Mouse (Mus musculus): ENCODE measurements at regions not wholly inside any gene's neighbourhood (a gene's known extent, or its start where the extent isn't known, plus 50 kb on each side); places are given as distances from the start of the nearest gene placed in this dataset.
A peak's percentile ranks its signal among the peaks of the same experiment; 100 is the strongest.

DNA sequence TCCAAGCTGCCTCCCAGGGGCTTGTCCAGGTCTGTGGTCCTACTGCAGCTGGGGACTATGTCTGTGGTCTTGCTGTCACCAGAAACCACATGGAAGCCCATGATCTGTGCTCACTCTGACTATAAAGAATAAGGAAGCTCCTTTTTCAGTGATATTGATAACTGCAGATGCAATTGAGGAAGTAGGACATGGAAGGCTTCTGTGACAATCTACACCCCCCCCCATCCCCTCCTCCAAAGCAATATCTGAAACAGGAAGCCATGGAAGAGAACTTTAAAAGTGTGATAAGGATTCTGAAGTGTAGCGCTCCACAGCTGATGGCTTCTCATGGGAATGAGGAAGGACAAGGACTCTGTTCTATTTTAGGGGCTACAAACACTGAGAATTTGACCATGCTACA lies 215.8 kb upstream of the Veph1 start:
- Histone ChIP-seq H3K27me3 (no peaks in the 10 kb centered on the region), H3K4me3 (no peak overlapping the region), H3K9ac (no peak overlapping the region), H3K4me1 (no peaks in the 10 kb centered on the region), H3K4me2 (replicated peaks) (no peak overlapping the region), H3K36me3 (no peaks in the 10 kb centered on the region), H3K9me3 (replicated peaks) (0 out of 2 replicates have a peak, but pooled peaks cover 7% of the 10 kb centered on the region), H3K27ac (no peak overlapping the region)
- no peak for ATAC-seq (ENCODE audit: low FRiP score)
- 97% methylated on average over 1 of the region's 1 CpGs for WGBS

DNA sequence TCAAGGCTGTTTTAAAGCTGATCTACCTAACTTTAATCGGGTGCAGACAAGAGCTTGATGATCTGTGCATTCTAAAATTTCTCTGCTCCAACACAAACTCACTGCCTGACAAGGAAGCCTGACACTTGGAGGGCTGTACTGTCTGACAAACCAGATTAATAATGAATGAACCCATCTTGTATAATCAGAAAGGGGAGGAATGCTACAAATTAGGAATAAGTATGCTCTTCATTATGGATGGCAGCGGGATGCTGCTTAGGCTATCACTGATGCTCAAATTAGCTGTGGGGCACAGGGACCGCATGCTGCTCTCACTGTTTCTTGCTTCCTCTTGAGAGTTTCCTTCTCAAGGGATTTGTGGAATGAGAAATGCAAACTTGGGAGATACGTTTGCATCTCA lies 213.8 kb upstream of the Veph1 start:
- Histone ChIP-seq H3K4me3 (no peak overlapping the region), H3K9ac (no peak overlapping the region), H3K27me3 (no peaks in the 10 kb centered on the region), H3K4me1 (peaks cover 12% of the 10 kb centered on the region; the same call in 1 of the 2 replicates), H3K36me3 (no peaks in the 10 kb centered on the region), H3K9me3 (replicated peaks) (no peaks in the 10 kb centered on the region), H3K27ac (no peak overlapping the region), H3K4me2 (replicated peaks) (no peak overlapping the region)
- WGBS = 74% methylated on average over 4 of the region's 4 CpGs
- ATAC-seq (ENCODE audit: low FRiP score) = no peak

DNA sequence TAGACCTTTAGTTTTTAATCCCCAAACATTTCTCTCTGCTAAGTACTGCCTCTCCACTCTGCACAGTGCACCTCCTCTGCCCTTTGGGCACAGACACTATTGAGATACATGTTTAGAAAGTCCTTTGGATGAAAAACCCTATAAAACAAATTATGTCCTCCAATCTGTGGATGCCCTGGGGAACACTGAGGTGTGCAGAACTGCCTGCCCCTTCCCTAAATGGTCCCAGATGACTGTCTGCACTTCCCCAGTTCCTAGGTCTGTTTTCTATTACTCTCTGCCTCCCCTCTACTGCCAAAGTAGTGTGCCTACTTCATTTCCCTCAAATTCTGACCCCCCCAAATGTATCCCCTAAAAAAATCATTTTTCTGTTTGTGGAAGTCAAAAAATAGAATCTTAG lies 209.5 kb upstream of the Veph1 start:
- ATAC-seq (ENCODE audit: low FRiP score) = no peak
- Histone ChIP-seq H3K4me2 (replicated peaks) (no peak overlapping the region), H3K36me3 (no peaks in the 10 kb centered on the region), H3K9ac (no peak overlapping the region), H3K27me3 (no peaks in the 10 kb centered on the region), H3K9me3 (replicated peaks) (no peaks in the 10 kb centered on the region), H3K27ac (no peak overlapping the region), H3K4me3 (no peak overlapping the region), H3K4me1 (peaks cover 13% of the 10 kb centered on the region; the same call in 1 of the 2 replicates)

DNA sequence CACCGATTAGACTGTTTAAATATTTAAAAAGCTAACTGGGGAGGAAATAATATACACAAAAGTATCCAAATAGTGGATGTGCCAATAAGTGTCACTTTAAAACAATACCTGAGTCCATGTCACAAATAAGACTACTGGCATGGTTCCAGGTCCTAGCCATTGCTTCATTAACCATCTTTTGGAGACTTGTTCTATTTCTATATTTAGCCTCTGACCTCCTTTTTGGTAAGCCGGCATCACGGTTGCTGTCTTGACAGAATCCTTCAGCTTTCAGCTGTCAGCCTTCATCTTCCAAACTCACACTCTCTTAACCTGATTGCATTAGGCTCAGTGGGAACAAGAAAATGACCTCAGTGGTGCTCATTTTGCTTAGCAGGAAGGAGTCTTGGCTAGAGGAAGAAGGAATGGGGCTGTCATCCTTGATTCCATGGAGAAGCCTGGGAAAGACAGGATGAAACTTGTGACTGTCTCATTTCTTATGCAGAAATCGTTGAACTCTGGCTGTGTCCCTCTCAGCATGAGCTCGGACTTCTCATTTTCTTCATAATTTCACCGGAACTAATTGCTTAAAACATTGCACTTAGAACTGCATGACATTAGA lies 208.9 kb upstream of the Veph1 start:
- H3K27ac ChIP-seq = no peak overlapping the region
- 56% methylated on average over 6 of the region's 6 CpGs for WGBS
- H3K4me3 ChIP-seq = no peak overlapping the region
- no peaks in the 10 kb centered on the region for H3K9me3 ChIP-seq (replicated peaks)
- H3K27me3 ChIP-seq = no peaks in the 10 kb centered on the region
- no peak for ATAC-seq (ENCODE audit: low FRiP score)
- peaks cover 13% of the 10 kb centered on the region; the same call in 1 of the 2 replicates for H3K4me1 ChIP-seq
- H3K36me3 ChIP-seq = no peaks in the 10 kb centered on the region
- H3K4me2 ChIP-seq (replicated peaks) = no peak overlapping the region
- H3K9ac ChIP-seq = no peak overlapping the region

DNA sequence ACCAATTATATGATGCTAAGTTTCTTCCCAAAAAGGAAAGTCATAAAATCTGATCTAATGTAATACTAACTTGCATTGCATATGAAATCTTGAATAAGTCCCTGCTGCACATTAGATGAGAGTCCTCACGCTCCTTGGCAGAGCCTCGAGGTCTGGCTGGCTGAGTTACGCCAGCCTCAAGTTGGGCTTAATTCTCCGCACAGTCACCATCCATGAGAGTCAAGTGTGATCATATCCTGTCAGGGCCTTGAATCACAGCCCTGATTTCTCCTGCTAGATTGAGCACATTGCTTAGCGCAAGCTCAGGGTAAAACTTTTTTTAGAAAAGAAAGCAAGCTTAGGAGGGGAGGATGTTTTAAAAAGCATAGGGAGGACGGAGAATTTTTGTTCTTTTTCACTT lies 208.1 kb upstream of the Veph1 start:
- H3K4me1 ChIP-seq = peaks cover 13% of the 10 kb centered on the region; the same call in 1 of the 2 replicates
- H3K9ac ChIP-seq = no peak overlapping the region
- no peak overlapping the region for H3K27ac ChIP-seq
- no peaks in the 10 kb centered on the region for H3K27me3 ChIP-seq
- no peaks in the 10 kb centered on the region for H3K9me3 ChIP-seq (replicated peaks)
- WGBS = 82% methylated on average over 6 of the region's 6 CpGs
- H3K4me3 ChIP-seq = no peak overlapping the region
- ATAC-seq (ENCODE audit: low FRiP score) = no peak
- no peaks in the 10 kb centered on the region for H3K36me3 ChIP-seq
- no peak overlapping the region for H3K4me2 ChIP-seq (replicated peaks)

DNA sequence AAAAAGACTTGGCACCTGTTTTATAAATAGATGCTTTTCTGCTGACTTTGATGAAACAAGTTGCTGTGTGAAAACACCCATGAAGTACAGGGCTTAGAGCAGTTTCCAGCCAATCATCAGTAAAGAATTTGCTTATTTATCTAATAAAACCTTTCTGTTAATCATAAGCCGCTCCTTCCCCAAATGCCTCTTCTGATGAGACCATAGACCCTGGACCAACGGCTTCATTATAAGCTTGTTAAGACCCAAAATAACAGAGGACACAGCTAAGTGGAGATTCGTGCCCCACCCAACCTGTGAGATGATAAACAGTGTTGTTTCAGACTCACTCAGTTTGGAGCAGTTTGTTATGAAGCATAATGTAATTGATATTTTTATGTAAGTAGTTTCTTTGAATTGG lies 207.0 kb upstream of the Veph1 start:
- no peak overlapping the region for H3K9ac ChIP-seq
- no peaks in the 10 kb centered on the region for H3K36me3 ChIP-seq
- no peaks in the 10 kb centered on the region for H3K9me3 ChIP-seq (replicated peaks)
- H3K4me1 ChIP-seq = peaks cover 13% of the 10 kb centered on the region; the same call in 1 of the 2 replicates
- WGBS = 90% methylated on average over 3 of the region's 3 CpGs
- no peak overlapping the region for H3K4me3 ChIP-seq
- H3K27me3 ChIP-seq = no peaks in the 10 kb centered on the region
- H3K27ac ChIP-seq = no peak overlapping the region
- ATAC-seq (ENCODE audit: low FRiP score) = no peak
- H3K4me2 ChIP-seq (replicated peaks) = no peak overlapping the region

DNA sequence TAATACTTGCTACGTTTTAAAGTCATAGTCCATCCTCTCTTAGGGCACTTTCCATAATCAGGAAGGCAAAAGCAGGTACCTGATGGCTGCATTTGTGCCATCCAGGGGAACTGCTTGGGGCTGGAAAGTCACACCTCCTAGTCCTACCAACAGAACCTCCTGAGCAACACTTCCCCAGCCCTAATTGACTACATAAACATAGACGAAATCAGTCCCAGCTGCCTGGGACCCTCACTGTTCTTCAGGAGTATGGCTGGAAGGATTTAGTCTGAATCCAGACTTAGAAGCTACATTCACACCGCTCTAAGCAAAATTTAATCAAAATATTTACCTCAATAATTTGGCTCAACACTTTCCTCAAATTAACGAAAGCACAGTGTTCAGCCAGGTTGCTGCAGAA lies 205.2 kb upstream of the Veph1 start:
- Histone ChIP-seq H3K36me3 (no peaks in the 10 kb centered on the region), H3K4me3 (no peak overlapping the region), H3K4me1 (peaks cover 12% of the 10 kb centered on the region; the same call in 1 of the 2 replicates), H3K9ac (no peak overlapping the region), H3K27me3 (no peaks in the 10 kb centered on the region), H3K27ac (no peak overlapping the region), H3K4me2 (replicated peaks) (no peak overlapping the region), H3K9me3 (replicated peaks) (no peaks in the 10 kb centered on the region)
- no peak for ATAC-seq (ENCODE audit: low FRiP score)
- WGBS = 81% methylated on average over 4 of the region's 4 CpGs

DNA sequence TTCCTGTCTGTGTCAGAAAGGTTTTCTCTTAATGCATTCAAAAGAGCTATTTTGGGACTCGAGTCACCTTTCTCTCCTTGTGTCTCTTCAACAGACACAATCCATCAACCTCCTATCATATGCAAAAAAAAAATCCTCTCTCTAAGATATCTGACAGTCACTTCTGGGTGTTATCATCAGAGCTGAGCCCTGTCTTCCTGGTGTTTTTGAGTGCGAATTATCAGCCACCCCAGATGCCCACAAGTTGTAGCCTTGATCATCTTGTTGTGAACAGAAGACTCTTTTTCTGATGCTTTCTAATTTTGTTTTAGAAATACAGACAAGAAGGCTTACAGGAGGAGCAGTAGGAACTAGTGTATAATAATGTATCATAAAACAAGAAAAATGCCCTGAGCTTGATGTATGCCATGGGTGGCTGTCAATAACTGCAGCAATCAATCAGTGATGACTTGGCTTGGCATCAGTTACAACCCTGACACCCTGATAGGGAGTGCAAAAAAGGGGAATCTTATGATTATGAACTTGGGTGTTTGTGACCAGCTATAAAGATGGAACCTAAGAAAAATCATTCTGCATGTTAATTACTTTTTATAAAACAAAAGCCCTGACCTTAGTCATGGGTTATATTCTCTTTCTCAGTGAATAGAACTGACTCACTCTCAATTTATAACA lies 197.9 kb upstream of the Veph1 start:
- no peaks in the 10 kb centered on the region for H3K36me3 ChIP-seq
- no peaks in the 10 kb centered on the region for H3K9me3 ChIP-seq (replicated peaks)
- H3K4me3 ChIP-seq = no peak overlapping the region
- peaks cover 4% of the 10 kb centered on the region; the same call in 1 of the 2 replicates for H3K4me1 ChIP-seq
- H3K27me3 ChIP-seq = no peaks in the 10 kb centered on the region
- no peak overlapping the region for H3K4me2 ChIP-seq (replicated peaks)
- no peak for ATAC-seq (ENCODE audit: low FRiP score)
- WGBS = 74% methylated on average over 2 of the region's 2 CpGs
- H3K9ac ChIP-seq = no peak overlapping the region
- H3K27ac ChIP-seq = no peak overlapping the region

DNA sequence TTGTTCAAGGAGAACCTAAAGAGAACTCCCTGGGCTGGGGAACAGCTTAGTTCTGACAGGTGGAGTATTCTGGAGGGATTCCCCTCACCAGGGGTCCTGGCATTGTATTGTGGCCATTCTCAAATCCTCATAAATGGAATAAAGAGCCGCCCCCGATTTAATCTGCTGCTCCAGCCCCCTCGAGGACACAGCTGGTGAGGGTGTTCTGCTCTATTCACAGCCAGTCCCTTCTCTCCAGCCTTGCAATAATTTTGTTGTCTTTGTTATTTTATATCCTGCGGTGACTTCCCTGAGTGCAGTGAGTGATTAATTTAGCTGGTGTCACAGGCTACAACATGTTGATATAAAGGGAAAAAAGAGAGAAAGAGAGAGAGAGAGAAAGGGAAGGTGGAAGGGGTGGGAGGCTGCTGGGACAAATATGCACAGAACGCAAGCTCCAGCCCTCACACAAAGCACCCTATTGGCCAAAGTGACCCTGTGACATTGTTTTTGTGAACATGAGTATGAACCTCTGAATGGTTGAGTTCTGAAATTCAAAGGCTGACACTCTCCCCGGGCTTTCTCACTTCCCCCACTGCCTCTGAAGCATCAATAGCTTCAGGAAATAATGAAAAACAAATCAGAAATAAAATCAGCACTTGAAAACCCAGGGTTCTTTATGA lies 194.2 kb upstream of the Veph1 start:
- no peaks in the 10 kb centered on the region for H3K9me3 ChIP-seq (replicated peaks)
- no peaks in the 10 kb centered on the region for H3K36me3 ChIP-seq
- H3K9ac ChIP-seq = no peak overlapping the region
- peak; percentile 50; the same call in 1 of the 2 replicates for ATAC-seq (ENCODE audit: low FRiP score)
- H3K4me2 ChIP-seq (replicated peaks) = no peak overlapping the region
- H3K27me3 ChIP-seq = no peaks in the 10 kb centered on the region
- no peak overlapping the region for H3K27ac ChIP-seq
- 19% methylated on average over 6 of the region's 6 CpGs for WGBS
- H3K4me1 ChIP-seq = peaks cover 4% of the 10 kb centered on the region; the same call in 1 of the 2 replicates
- H3K4me3 ChIP-seq = no peak overlapping the region

DNA sequence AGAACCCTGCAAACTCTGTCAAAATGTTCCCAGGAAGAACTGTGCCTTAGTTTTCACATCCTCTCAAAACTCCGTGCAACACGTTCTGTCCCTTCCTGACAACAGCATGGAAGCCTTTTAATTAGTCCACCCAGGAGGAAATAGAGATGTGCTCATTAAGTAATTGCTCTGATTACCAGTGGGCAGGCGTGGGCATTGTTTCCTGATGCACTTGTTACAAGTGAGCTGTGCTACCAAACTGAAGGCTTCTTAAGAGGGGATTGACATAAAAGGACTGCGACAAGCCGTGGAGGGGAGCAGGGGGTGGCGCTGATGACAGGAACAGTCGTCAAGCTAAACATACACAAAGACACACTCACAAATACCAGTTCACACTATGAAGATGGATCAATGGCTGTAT lies 192.1 kb upstream of the Veph1 start:
- ATAC-seq (ENCODE audit: low FRiP score) = no peak
- Histone ChIP-seq H3K27ac (no peak overlapping the region), H3K4me1 (peaks cover 4% of the 10 kb centered on the region; the same call in 1 of the 2 replicates), H3K4me2 (replicated peaks) (no peak overlapping the region), H3K9me3 (replicated peaks) (no peaks in the 10 kb centered on the region), H3K4me3 (no peak overlapping the region), H3K9ac (no peak overlapping the region), H3K27me3 (no peaks in the 10 kb centered on the region), H3K36me3 (no peaks in the 10 kb centered on the region)
- WGBS = 61% methylated on average over 7 of the region's 7 CpGs

DNA sequence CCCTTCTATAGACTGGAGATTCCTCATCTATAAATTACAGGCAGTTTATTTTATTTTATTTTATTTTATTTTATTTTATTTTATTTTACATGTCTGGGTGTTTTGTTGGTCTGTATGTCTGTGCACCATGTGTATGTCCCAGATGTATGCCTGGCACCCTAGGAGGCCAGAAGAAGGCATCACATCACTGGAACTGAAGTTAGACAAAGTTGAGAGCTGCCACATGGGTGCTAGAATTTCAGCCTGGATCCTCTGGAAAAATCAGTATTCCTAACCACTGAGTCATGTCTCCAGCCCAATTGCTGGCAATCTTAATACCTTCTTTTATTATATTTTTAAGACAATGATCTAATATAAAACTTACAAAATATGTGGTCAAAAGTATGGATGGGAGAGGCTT lies 190.0 kb upstream of the Veph1 start:
- Histone ChIP-seq H3K9ac (no peak overlapping the region), H3K36me3 (no peaks in the 10 kb centered on the region), H3K4me2 (replicated peaks) (no peak overlapping the region), H3K27ac (no peak overlapping the region), H3K4me1 (peaks cover 4% of the 10 kb centered on the region; the same call in 1 of the 2 replicates), H3K27me3 (no peaks in the 10 kb centered on the region), H3K4me3 (no peak overlapping the region), H3K9me3 (replicated peaks) (no peaks in the 10 kb centered on the region)
- no peak for ATAC-seq (ENCODE audit: low FRiP score)

DNA sequence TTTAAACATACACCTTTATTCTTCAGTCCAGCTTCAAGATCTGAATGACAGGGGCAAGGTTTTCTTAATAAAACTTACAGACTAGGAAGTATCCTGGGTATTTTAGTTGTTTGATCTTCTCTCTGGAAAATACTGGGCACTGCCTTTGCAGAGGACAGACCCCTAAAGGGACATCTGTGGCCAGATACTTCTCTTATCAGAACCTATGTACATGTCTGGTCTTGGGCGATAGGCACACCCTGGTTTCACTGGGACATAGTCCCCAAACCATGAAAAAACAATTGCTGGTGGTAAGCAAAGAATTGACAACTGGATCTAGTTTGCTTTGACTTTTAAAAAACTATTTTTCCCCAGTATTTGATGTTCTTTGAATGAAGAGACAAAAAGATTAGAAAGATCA lies 189.5 kb upstream of the Veph1 start:
- WGBS = 89% methylated on average over 1 of the region's 1 CpGs
- H3K4me1 ChIP-seq = peaks cover 4% of the 10 kb centered on the region; the same call in 1 of the 2 replicates
- H3K9ac ChIP-seq = no peak overlapping the region
- no peaks in the 10 kb centered on the region for H3K9me3 ChIP-seq (replicated peaks)
- H3K27me3 ChIP-seq = no peaks in the 10 kb centered on the region
- no peak for ATAC-seq (ENCODE audit: low FRiP score)
- H3K4me3 ChIP-seq = no peak overlapping the region
- no peaks in the 10 kb centered on the region for H3K36me3 ChIP-seq
- H3K4me2 ChIP-seq (replicated peaks) = no peak overlapping the region
- H3K27ac ChIP-seq = no peak overlapping the region
